8 mouse cellular contexts compared by ENCODE assay signal in genomic region chr12:37881376-37881775, GRCm38 (mm10).
A peak's percentile ranks its signal among the peaks of the same experiment; 100 is the strongest.
DNase-seq lines count a peak whose midpoint lies in the region; ATAC-seq lines count a peak whose summit lies in the region.

No protein-coding gene starts in this region.

- no peaks in the 10 kb centered on the region for H3K27me3 ChIP-seq in heart, embryonic 13.5 days (replicated peaks)
- no peaks in the 10 kb centered on the region for H3K27me3 ChIP-seq in forebrain, embryonic 15.5 days
- H3K27me3 ChIP-seq in midbrain, embryonic 10.5 days (ENCODE audit: low read depth, poor library complexity, severe bottlenecking), result peaks cover 13% of the 10 kb centered on the region; the same call in 1 of the 2 replicates

- H3K27ac ChIP-seq in heart, embryonic 13.5 days (replicated peaks), result no peak overlapping the region
- no peak overlapping the region for H3K27ac ChIP-seq in forebrain, embryonic 15.5 days (replicated peaks)
- H3K27ac ChIP-seq in midbrain, embryonic 10.5 days (replicated peaks), result no peak overlapping the region

- DNase-seq in heart, adult 18-20 months, result no peak
- DNase-seq in brain, adult 2 months (ENCODE audit: low read depth, low spot score), result peak; percentile 44
- no peak for DNase-seq in midbrain, embryonic 10.5 days (ENCODE audit: low spot score)
- no peak for DNase-seq in urinary bladder, postnatal 4 days (ENCODE audit: low spot score in 2 of 2)
- DNase-seq in right cerebral cortex, postnatal 4 days, result no peak

- peak overlapping the region; percentile 57 for H3K4me3 ChIP-seq in heart, embryonic 13.5 days
- H3K4me3 ChIP-seq in forebrain, embryonic 15.5 days, result peak overlapping the region; percentile 48
- H3K4me3 ChIP-seq in midbrain, embryonic 10.5 days, result peak overlapping the region; percentile 60

- no peaks in the 10 kb centered on the region for H3K36me3 ChIP-seq in heart, embryonic 13.5 days
- no peaks in the 10 kb centered on the region for H3K36me3 ChIP-seq in forebrain, embryonic 15.5 days
- no peaks in the 10 kb centered on the region for H3K36me3 ChIP-seq in midbrain, embryonic 10.5 days

- 8% methylated on average over 10 of the region's 10 CpGs for WGBS in heart, embryonic 13.5 days
- 2% methylated on average over 10 of the region's 10 CpGs for WGBS in forebrain, embryonic 15.5 days
- 3% methylated on average over 10 of the region's 10 CpGs for WGBS in midbrain, embryonic 10.5 days

- no peak overlapping the region for H3K9ac ChIP-seq in heart, embryonic 13.5 days
- H3K9ac ChIP-seq in forebrain, embryonic 15.5 days (replicated peaks), result 0 out of 2 replicates have a peak overlapping the region, but pooled peaks have one; percentile 45

- H3K4me2 ChIP-seq in heart, embryonic 13.5 days, result peak overlapping the region; percentile 95
- peak overlapping the region; percentile 84 for H3K4me2 ChIP-seq in forebrain, embryonic 15.5 days (replicated peaks)

- H3K4me1 ChIP-seq in heart, embryonic 13.5 days, result 0 out of 2 replicates have a peak, but pooled peaks cover 4% of the 10 kb centered on the region
- peaks cover 13% of the 10 kb centered on the region; the same call in 1 of the 2 replicates for H3K4me1 ChIP-seq in forebrain, embryonic 15.5 days
- peaks cover 18% of the 10 kb centered on the region for H3K4me1 ChIP-seq in midbrain, embryonic 10.5 days

- no peaks in the 10 kb centered on the region for H3K9me3 ChIP-seq in heart, embryonic 13.5 days
- H3K9me3 ChIP-seq in forebrain, embryonic 15.5 days, result no peaks in the 10 kb centered on the region
- H3K9me3 ChIP-seq in midbrain, embryonic 10.5 days (replicated peaks), result no peaks in the 10 kb centered on the region

- ATAC-seq in heart, embryonic 13.5 days (ENCODE audit: extremely low read depth, insufficient number of reproducible peaks, low FRiP score, low TSS enrichment), result no peak
- no peak for ATAC-seq in forebrain, embryonic 15.5 days (replicated peaks)
- no peak for ATAC-seq in erythroid progenitor cell, adult 5-6 weeks (replicated peaks; ENCODE audit: low FRiP score, poor library complexity, severe bottlenecking)
